Mouse (Mus musculus): ENCODE measurements around the gene Cd47. TPM values are rescaled to one million over a fixed set of nuclear protein-coding genes. Genes with fewer than 3 reads are reported as not detected.

Cd47 gene
- polyA plus RNA-seq, 1 experiment from 2014 or later = 96.3 TPM

- peaks cover 10% of the 10 kb centered on the region; the same call in 1 of the 2 replicates for H3K4me1 ChIP-seq (ENCODE audit: insufficient read depth)
- H3K27ac ChIP-seq (ENCODE audit: low read depth) = no peak overlapping the region
- H3K9me3 ChIP-seq (ENCODE audit: low read depth, low read length) = no peaks in the 10 kb centered on the region
- 89% methylated on average over 9 of the region's 9 CpGs for WGBS
- no peak for DNase-seq
- peaks cover 13% of the 10 kb centered on the region for H3K36me3 ChIP-seq (ENCODE audit: insufficient read depth)
- no peak overlapping the region for H3K4me2 ChIP-seq
- H3K27me3 ChIP-seq (ENCODE audit: insufficient read depth, low read length) = no peaks in the 10 kb centered on the region
- H3K9ac ChIP-seq = no peak overlapping the region
- H3K4me3 ChIP-seq (ENCODE audit: low read depth, low read length) = no peak overlapping the region
- ATAC-seq (ENCODE audit: insufficient read depth) = no peak
- TF ChIP-seq CTCF (IDR thresholded peaks at IDR 0.05; ENCODE audit: low read depth) = no peak
Measured at GRCm38 (mm10) chr16:49886403-49887066, 86.2 kb downstream of the Cd47 start.

DNA sequence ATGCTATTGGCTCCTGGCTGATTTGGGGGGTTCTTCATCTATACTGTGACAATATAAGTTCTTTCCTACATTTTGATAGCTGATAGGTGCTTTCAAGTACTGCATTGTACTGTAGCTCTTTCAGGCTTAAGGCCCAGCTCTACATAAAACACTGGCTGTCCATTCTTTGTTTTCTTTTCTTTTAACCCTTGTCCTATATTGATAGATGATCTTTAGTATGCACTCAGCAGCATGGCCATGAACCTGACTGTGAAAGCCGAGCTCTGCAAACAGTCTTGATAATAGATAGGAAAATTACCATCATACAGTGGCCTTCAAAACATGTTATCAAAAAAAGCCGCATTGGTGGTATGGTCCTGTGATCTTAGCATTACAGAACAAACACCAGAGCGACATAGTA, 87.0 kb downstream of the Cd47 start:
- no peak overlapping the region for H3K4me2 ChIP-seq
- no peak for DNase-seq
- H3K9me3 ChIP-seq (ENCODE audit: low read depth, low read length) = peaks cover 5% of the 10 kb centered on the region; the same call in 1 of the 2 replicates
- no peak overlapping the region for H3K9ac ChIP-seq
- 70% methylated on average over 3 of the region's 3 CpGs for WGBS
- no peak for ATAC-seq (ENCODE audit: insufficient read depth)
- peaks cover 10% of the 10 kb centered on the region; the same call in 1 of the 2 replicates for H3K4me1 ChIP-seq (ENCODE audit: insufficient read depth)
- H3K36me3 ChIP-seq (ENCODE audit: insufficient read depth) = peaks cover 13% of the 10 kb centered on the region
- TF ChIP-seq CTCF (IDR thresholded peaks at IDR 0.05; ENCODE audit: low read depth) = no peak
- no peaks in the 10 kb centered on the region for H3K27me3 ChIP-seq (ENCODE audit: insufficient read depth, low read length)
- H3K4me3 ChIP-seq (ENCODE audit: low read depth, low read length) = no peak overlapping the region
- H3K27ac ChIP-seq (ENCODE audit: low read depth) = no peak overlapping the region

DNA sequence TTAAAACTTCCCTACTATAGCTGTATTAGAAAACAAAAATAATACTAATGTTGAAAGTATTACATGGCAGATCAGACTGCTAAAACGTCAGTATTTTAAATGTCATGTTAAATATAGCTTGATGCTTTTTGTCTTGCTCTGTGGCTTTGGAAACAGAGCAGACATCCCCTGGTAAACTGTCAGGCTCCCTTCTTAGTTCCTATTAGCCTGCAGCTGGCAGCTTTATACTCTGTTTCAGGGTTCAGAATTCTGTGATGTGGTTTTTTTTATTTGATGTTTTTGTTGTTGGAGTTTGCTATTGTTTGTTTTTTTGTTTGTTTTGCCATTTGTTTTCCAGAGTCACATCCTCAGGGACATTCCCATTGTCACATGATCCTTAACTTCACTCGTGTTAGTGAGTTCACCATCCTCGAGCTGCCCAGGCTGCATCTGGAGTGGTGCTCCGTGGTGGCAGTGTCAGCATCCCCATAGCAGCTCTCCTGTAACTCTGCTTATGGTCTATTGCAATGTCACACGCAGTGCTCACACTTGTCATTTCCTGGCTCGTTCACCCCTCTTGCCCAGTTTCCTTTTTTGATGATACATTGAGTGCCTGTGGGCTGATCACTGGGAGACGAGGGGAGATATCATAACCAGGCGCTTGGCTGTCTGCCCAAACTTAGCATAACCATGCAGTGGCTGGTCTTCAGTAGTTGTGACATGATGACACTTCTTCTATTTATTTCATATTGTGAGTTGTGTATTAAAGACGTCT, 87.7 kb downstream of the Cd47 start:
- Histone ChIP-seq H3K27ac (ENCODE audit: low read depth) (no peak overlapping the region), H3K9me3 (ENCODE audit: low read depth, low read length) (peaks cover 5% of the 10 kb centered on the region; the same call in 1 of the 2 replicates), H3K36me3 (ENCODE audit: insufficient read depth) (peaks cover 13% of the 10 kb centered on the region), H3K4me2 (no peak overlapping the region), H3K4me3 (ENCODE audit: low read depth, low read length) (no peak overlapping the region), H3K27me3 (ENCODE audit: insufficient read depth, low read length) (no peaks in the 10 kb centered on the region), H3K9ac (no peak overlapping the region), H3K4me1 (ENCODE audit: insufficient read depth) (peaks cover 10% of the 10 kb centered on the region; the same call in 1 of the 2 replicates)
- 29% methylated on average over 9 of the region's 9 CpGs for WGBS
- TF ChIP-seq CTCF (IDR thresholded peaks at IDR 0.05; ENCODE audit: low read depth) = no peak
- DNase-seq (peak; percentile 83), ATAC-seq (ENCODE audit: insufficient read depth) (peak; percentile 79)

- DNase-seq = peak; percentile 80
- Histone ChIP-seq H3K9ac (no peak overlapping the region), H3K4me3 (ENCODE audit: low read depth, low read length) (no peak overlapping the region), H3K4me2 (no peak overlapping the region), H3K36me3 (ENCODE audit: insufficient read depth) (peaks cover 13% of the 10 kb centered on the region), H3K9me3 (ENCODE audit: low read depth, low read length) (peaks cover 5% of the 10 kb centered on the region; the same call in 1 of the 2 replicates), H3K27ac (ENCODE audit: low read depth) (0 out of 2 replicates have a peak overlapping the region, but pooled peaks have one; percentile 52), H3K4me1 (ENCODE audit: insufficient read depth) (peaks cover 10% of the 10 kb centered on the region; the same call in 1 of the 2 replicates), H3K27me3 (ENCODE audit: insufficient read depth, low read length) (no peaks in the 10 kb centered on the region)
- TF ChIP-seq CTCF (IDR thresholded peaks at IDR 0.05; ENCODE audit: low read depth) = no peak
- peak; percentile 61; the same call in 1 of the 2 replicates for ATAC-seq (ENCODE audit: insufficient read depth)
- 51% methylated on average over 2 of the region's 2 CpGs for WGBS
Measured at GRCm38 (mm10) chr16:49889031-49889655, 88.8 kb downstream of the Cd47 start.

- peaks cover 5% of the 10 kb centered on the region; the same call in 1 of the 2 replicates for H3K9me3 ChIP-seq (ENCODE audit: low read depth, low read length)
- no peak overlapping the region for H3K4me3 ChIP-seq (ENCODE audit: low read depth, low read length)
- no peak for TF ChIP-seq CTCF (IDR thresholded peaks at IDR 0.05; ENCODE audit: low read depth)
- 97% methylated on average over 3 of the region's 3 CpGs for WGBS
- peaks cover 10% of the 10 kb centered on the region; the same call in 1 of the 2 replicates for H3K4me1 ChIP-seq (ENCODE audit: insufficient read depth)
- DNase-seq (no peak), ATAC-seq (ENCODE audit: insufficient read depth) (no peak)
- no peak overlapping the region for H3K4me2 ChIP-seq
- H3K36me3 ChIP-seq (ENCODE audit: insufficient read depth) = peaks cover 12% of the 10 kb centered on the region; the same call in 1 of the 2 replicates
- no peaks in the 10 kb centered on the region for H3K27me3 ChIP-seq (ENCODE audit: insufficient read depth, low read length)
- H3K27ac ChIP-seq (ENCODE audit: low read depth) = no peak overlapping the region
- H3K9ac ChIP-seq = no peak overlapping the region
Measured at GRCm38 (mm10) chr16:49892252-49892651, 91.9 kb downstream of the Cd47 start.

GRCm38 (mm10) chr16:49892945-49893344, 92.6 kb downstream of the Cd47 start:
- Histone ChIP-seq H3K4me2 (no peak overlapping the region), H3K9me3 (ENCODE audit: low read depth, low read length) (peaks cover 5% of the 10 kb centered on the region; the same call in 1 of the 2 replicates)
- WGBS = 72% methylated on average over 2 of the region's 2 CpGs

More at GRCm38 (mm10) chr16:49892945-49893344, 92.6 kb downstream of the Cd47 start:
- no peak overlapping the region for H3K27ac ChIP-seq (ENCODE audit: low read depth)
- H3K36me3 ChIP-seq (ENCODE audit: insufficient read depth) = peaks cover 14% of the 10 kb centered on the region
- DNase-seq (no peak), ATAC-seq (ENCODE audit: insufficient read depth) (no peak)
- H3K4me1 ChIP-seq (ENCODE audit: insufficient read depth) = peaks cover 9% of the 10 kb centered on the region; the same call in 1 of the 2 replicates
- no peak overlapping the region for H3K9ac ChIP-seq
- H3K4me3 ChIP-seq (ENCODE audit: low read depth, low read length) = no peak overlapping the region
- peak; percentile 55 for TF ChIP-seq CTCF (IDR thresholded peaks at IDR 0.05; ENCODE audit: low read depth)
- H3K27me3 ChIP-seq (ENCODE audit: insufficient read depth, low read length) = no peaks in the 10 kb centered on the region
